Mouse (Mus musculus) hindbrain, embryonic 15.5 days (tissue): ENCODE measurements around the gene Gale. TPM values are rescaled to one million over a fixed set of nuclear protein-coding genes. Genes with fewer than 3 reads are reported as not detected.

Experiments
- ATAC-seq: fragments of 200-750 bp; cut with Nextera tagmentation; 2 replicates; pipeline ENCODE4 v1.8.0; 2017; ENCODE audit warnings: low read depth, moderate number of reproducible peaks, moderate TSS enrichment; ENCODE audit not compliant: low FRiP score
- H3K27ac ChIP-seq: fragments of 300-500 bp; sonication (generic); replicated peaks from 2 replicates; pipeline ENCODE4 v1.5.1; 2015; ENCODE audit warnings: mild to moderate bottlenecking, inconsistent platforms
- H3K27me3 ChIP-seq: fragments of 300-500 bp; sonication (generic); 2 replicates; pipeline ENCODE4 v1.6.1; 2015; ENCODE audit warnings: control low read depth, inconsistent platforms
- H3K36me3 ChIP-seq: fragments of 300-500 bp; sonication (generic); 2 replicates; pipeline ENCODE4 v1.6.1; 2015; ENCODE audit warnings: control low read depth, inconsistent platforms
- H3K4me1 ChIP-seq: fragments of 300-500 bp; sonication (generic); replicated peaks from 2 replicates; pipeline ENCODE4 v1.6.1; 2015; ENCODE audit warnings: control low read depth, inconsistent platforms
- H3K4me2 ChIP-seq: fragments of 300-500 bp; sonication (generic); 2 replicates; pipeline ENCODE4 v1.6.1; 2015; ENCODE audit warnings: moderate library complexity, mild to moderate bottlenecking, inconsistent platforms
- H3K4me3 ChIP-seq: fragments of 300-500 bp; sonication (generic); 2 replicates; pipeline ENCODE4 v1.5.1; 2015; ENCODE audit warnings: mild to moderate bottlenecking, inconsistent platforms
- H3K9ac ChIP-seq: fragments of 300-500 bp; sonication (generic); 2 replicates; pipeline ENCODE4 v1.6.1; 2015; ENCODE audit warnings: inconsistent platforms
- H3K9me3 ChIP-seq: fragments of 300-500 bp; sonication (generic); 2 replicates; pipeline ENCODE4 v1.6.1; 2016; ENCODE audit warnings: control low read depth, inconsistent platforms
- WGBS: fragments of 180-500 bp; shearing (Covaris S2); methylation state at CpG from one replicate; pipeline ENCODE4 v1.1.7; 2015; 5-methylcytosine and 5-hydroxymethylcytosine counted together
- polyA plus RNA-seq: library from polyadenylated mRNA; unstranded; fragments of >200 nt; fragmentation: Nextera tagmentation; extraction: Ambion mirVana; gene quantifications from 2 replicates; pipeline ENCODE4 v1.2.1, GENCODE M21; 2015

Gene Gale
- polyA plus RNA-seq, 1 experiment from 2014 or later = 48.1 TPM

DNA sequence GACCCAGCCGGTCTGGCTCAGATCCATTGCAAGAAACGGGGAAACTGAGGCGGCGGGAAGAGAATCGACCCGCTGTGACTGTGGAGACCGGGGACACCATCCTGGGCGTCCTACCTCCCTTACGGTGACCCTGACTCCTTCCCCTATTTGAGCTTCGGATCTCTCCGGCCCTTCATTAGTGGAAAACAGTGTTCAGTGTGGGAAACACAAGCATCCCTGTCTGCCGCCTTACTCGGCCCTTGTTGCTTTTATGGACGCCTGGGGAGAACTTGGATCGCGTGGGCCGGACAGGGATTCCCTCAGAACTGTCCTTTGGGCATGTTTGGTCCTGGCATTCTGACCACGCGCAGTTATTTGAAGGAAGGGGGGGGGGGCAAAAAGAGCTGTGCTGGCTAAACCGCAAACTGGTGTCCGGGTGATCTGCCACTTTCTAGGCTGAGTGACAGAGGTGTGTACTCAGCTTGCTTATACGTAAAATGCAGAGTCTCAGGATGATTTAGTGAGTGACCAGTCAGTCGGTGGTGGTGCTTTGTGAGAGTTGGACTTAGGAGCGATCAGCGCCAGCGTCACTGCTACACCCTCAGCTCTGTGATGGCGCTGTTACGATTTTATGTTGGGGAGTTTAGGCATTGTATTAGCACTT is 16.7 kb upstream of the Gale start:
- Histone ChIP-seq H3K27me3 (no peaks in the 10 kb centered on the region), H3K4me1 (peaks cover 24% of the 10 kb centered on the region), H3K36me3 (peaks cover 10% of the 10 kb centered on the region), H3K4me2 (peak overlapping the region; percentile 84), H3K4me3 (peak overlapping the region; percentile 88), H3K9ac (peak overlapping the region; percentile 87), H3K27ac (peak overlapping the region; percentile 81), H3K9me3 (no peaks in the 10 kb centered on the region)
- no peak for ATAC-seq
- under 1% methylated on average over 28 of the region's 28 CpGs for WGBS

DNA sequence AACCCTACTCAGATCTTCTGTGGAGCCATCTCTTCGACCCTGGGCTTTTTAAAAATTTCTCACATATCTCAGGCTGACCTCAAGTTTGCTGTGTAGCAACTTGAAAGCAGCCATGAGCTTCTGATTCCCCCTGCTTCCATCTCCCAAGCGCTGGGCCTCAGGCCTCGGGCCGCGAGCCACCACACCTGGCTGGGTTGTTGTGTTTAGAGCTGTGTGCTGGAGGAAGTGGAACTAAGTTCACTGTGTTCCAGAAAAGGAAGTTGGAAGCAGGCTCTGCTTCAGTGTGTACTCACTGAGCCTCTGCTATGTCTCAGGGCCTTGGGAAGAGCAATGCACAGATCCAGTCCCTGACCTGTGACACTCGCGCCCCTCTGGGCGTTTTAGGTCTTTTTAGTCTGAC is 15.4 kb upstream of the Gale start:
- 95% methylated on average over 8 of the region's 8 CpGs for WGBS
- no peak overlapping the region for H3K9ac ChIP-seq

DNA sequence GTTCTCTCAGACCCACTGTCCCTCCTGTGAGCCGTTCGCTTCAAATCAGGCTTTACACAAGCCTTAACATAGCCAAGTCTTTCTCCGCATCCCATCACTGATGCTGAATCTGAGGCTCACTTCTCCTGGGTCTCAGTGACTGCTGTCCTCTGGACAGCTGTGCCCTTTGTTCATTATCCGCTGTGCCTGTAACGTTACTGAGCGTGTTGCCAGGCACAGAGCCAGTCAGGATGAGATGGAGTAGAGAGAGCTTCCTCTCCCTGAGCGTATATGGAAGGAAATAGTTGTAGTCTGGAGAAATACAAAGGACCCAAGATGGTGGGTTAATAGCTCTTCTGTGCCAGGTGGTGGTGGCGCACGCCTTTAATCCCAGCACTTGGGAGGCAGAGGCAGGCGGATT is 14.1 kb upstream of the Gale start:
- no peak for ATAC-seq
- H3K4me1 ChIP-seq = peaks cover 24% of the 10 kb centered on the region
- no peak overlapping the region for H3K9ac ChIP-seq
- WGBS = 84% methylated on average over 10 of the region's 10 CpGs
- peaks cover 16% of the 10 kb centered on the region for H3K36me3 ChIP-seq
- H3K4me3 ChIP-seq = no peak overlapping the region
- H3K27ac ChIP-seq = no peak overlapping the region
- no peak overlapping the region for H3K4me2 ChIP-seq
- H3K9me3 ChIP-seq = no peaks in the 10 kb centered on the region
- no peaks in the 10 kb centered on the region for H3K27me3 ChIP-seq

More for the DNA sequence above, 15.4 kb upstream of the Gale start:
- Histone ChIP-seq H3K27me3 (no peaks in the 10 kb centered on the region), H3K27ac (no peak overlapping the region), H3K4me1 (peaks cover 24% of the 10 kb centered on the region), H3K4me2 (0 out of 2 replicates have a peak overlapping the region, but pooled peaks have one; percentile 84), H3K36me3 (peaks cover 16% of the 10 kb centered on the region), H3K9me3 (no peaks in the 10 kb centered on the region), H3K4me3 (no peak overlapping the region)
- ATAC-seq = no peak

DNA sequence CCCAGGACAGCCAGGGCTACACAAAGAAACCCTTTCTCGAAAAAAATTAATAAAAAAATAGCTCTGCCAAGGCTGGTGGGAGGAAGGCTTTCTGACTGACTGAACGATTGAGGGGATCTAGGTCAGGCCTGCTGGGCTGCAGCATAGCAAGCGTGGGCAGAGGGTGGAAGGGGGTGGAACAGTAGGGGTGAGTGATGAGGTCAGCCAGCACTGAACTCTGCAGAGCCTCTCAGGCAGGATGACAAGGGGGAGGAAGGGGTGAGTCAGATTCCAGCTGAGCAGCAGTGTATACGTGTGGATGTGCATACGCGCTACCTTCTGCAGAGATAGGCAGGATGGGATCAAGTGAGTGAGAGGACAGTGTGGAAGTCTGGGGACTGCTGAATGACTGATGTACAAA is 13.6 kb upstream of the Gale start:
- WGBS = 58% methylated on average over 6 of the region's 6 CpGs
- H3K4me1 ChIP-seq = peaks cover 24% of the 10 kb centered on the region
- no peak overlapping the region for H3K27ac ChIP-seq
- H3K27me3 ChIP-seq = no peaks in the 10 kb centered on the region
- peaks cover 18% of the 10 kb centered on the region for H3K36me3 ChIP-seq
- no peaks in the 10 kb centered on the region for H3K9me3 ChIP-seq
- no peak for ATAC-seq
- H3K4me3 ChIP-seq = no peak overlapping the region
- no peak overlapping the region for H3K9ac ChIP-seq
- no peak overlapping the region for H3K4me2 ChIP-seq

DNA sequence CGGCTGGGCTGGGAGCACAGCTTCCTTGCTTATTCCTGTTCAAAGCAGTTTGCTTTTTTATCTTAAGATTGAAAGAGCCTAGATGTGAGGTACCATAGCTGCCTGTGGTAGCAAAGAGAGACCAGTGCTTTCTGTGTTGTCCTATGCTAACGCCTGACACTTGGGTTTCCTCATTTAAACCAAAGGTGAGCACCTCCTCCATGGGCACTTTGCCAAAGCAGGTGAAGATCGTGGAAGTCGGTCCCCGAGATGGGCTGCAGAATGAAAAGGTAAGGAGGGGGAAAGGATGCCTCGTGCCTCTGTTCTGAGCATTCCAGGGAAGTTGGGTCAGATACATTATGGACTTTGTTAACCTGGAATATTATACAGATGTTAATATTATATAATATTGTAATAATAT is 13.2 kb upstream of the Gale start:
- Histone ChIP-seq H3K27ac (no peak overlapping the region), H3K9me3 (no peaks in the 10 kb centered on the region), H3K36me3 (peaks cover 21% of the 10 kb centered on the region), H3K4me1 (peaks cover 24% of the 10 kb centered on the region), H3K9ac (no peak overlapping the region), H3K4me3 (no peak overlapping the region), H3K4me2 (no peak overlapping the region), H3K27me3 (no peaks in the 10 kb centered on the region)
- ATAC-seq = no peak
- WGBS = 91% methylated on average over 6 of the region's 6 CpGs

DNA sequence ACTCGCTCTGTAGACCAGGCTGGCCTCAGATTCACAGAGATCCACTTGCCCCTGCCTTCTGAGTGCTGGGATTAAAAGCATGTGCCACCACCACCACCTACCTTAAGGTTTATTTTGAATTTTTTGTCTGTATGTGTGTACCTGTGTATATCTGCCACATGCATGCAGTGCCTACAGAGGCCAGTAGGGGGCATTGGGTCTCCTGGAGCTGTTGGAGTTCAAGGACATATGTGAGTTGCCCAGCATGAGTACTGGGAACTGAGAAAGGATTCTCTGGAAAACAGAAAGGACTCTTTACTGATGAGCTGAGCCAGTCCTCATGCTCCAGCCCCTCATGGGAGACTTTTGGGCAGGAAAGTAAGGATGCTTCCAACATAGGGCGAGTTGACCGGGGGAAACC is 12.0 kb upstream of the Gale start:
- H3K9me3 ChIP-seq = no peaks in the 10 kb centered on the region
- no peak for ATAC-seq
- no peak overlapping the region for H3K4me2 ChIP-seq
- no peaks in the 10 kb centered on the region for H3K27me3 ChIP-seq
- WGBS = 91% methylated on average over 3 of the region's 3 CpGs
- H3K4me1 ChIP-seq = peaks cover 20% of the 10 kb centered on the region
- H3K36me3 ChIP-seq = peaks cover 27% of the 10 kb centered on the region
- no peak overlapping the region for H3K4me3 ChIP-seq
- no peak overlapping the region for H3K9ac ChIP-seq
- no peak overlapping the region for H3K27ac ChIP-seq

DNA sequence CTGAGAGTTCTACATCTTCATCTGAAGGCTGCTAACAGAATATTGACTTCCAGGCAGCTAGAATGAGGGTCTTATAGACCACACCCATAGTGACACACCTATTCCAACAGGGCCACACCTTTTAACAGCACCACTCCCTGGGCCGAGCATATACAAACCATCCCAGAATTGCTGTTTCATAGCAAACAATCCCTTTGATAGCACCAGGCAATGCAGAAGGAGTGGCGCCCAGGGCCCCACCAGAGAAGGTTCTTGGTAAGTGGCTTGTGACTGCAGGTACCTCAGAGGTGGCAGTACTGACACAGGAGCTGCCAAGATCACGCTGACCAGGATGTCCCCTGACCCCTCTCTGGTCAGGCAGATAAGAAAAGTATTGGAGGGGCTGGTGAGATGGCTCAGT is 10.3 kb upstream of the Gale start:
- Histone ChIP-seq H3K27ac (no peak overlapping the region), H3K4me3 (no peak overlapping the region), H3K4me2 (no peak overlapping the region), H3K36me3 (peaks cover 31% of the 10 kb centered on the region), H3K9me3 (no peaks in the 10 kb centered on the region), H3K9ac (no peak overlapping the region), H3K27me3 (no peaks in the 10 kb centered on the region), H3K4me1 (peaks cover 6% of the 10 kb centered on the region)
- ATAC-seq = no peak
- 95% methylated on average over 3 of the region's 3 CpGs for WGBS

DNA sequence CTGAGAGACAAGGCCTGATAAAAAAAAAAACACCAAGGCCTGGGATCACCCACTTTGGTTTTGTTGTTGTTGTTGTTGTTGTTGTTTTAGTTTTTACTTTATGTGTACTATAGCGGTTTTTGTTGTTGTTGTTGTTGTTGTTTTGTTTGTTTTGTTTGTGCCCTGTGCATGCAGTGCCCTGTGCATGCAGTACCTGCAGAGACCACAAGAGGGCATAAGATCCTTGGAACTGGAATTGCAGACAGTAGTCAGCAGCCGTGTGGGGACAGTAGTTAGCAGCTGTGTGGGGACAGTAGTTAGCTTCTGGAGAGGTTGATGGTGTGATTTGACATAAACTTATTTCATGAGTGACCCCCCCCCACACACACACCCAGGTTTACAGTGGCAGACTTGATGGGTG is 9.3 kb upstream of the Gale start:
- no peak overlapping the region for H3K4me2 ChIP-seq
- no peak for ATAC-seq
- H3K4me1 ChIP-seq = no peaks in the 10 kb centered on the region; the same call in 1 of the 2 replicates
- H3K36me3 ChIP-seq = peaks cover 37% of the 10 kb centered on the region
- no peak overlapping the region for H3K27ac ChIP-seq
- no peak overlapping the region for H3K4me3 ChIP-seq
- no peaks in the 10 kb centered on the region for H3K9me3 ChIP-seq
- WGBS = 13% methylated on average over 2 of the region's 2 CpGs
- no peak overlapping the region for H3K9ac ChIP-seq
- H3K27me3 ChIP-seq = no peaks in the 10 kb centered on the region

DNA sequence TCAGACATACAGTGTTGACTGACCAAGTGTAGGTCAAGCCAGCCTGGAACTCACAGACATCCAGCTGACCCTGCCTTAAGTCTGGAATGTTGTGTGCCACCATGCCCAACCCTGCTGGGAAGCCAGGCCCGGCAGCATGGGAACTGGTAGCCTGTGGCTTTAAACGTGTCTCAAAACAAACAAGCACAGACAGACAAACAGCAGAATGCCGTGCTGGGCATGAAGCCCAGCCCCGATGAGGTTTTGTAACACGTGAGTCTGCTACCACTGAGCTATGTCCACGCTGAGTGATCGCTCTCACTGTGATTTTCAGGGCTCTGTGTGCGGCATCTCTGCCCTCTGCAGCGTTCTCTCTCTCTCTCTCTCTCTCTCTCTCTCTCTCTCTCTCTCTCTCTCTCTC is 7.6 kb upstream of the Gale start:
- Histone ChIP-seq H3K36me3 (peaks cover 49% of the 10 kb centered on the region), H3K9me3 (no peaks in the 10 kb centered on the region), H3K4me3 (no peak overlapping the region), H3K4me2 (no peak overlapping the region), H3K4me1 (no peaks in the 10 kb centered on the region), H3K27ac (no peak overlapping the region), H3K27me3 (no peaks in the 10 kb centered on the region), H3K9ac (no peak overlapping the region)
- 79% methylated on average over 7 of the region's 9 CpGs for WGBS
- no peak for ATAC-seq

DNA sequence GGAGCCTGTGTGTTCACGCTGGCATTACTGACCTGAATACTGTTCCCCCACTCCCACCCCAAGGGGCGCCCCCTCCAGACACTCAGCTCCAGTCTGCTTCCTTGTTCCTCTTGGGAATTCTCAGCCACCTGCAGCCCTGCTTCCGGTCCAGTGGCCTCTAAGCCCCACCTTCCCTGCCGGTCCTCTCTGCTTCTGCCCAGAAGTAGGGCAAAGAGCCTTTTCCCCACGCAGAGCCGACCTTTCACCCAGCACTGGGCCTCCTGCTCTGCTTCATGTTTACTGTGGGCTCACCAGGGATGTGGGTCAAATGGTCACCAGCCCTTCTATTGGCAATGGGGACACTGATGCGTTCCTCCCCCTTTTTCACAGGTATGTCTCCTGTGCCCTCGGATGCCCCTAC is 5.2 kb upstream of the Gale start:
- Histone ChIP-seq H3K27ac (no peak overlapping the region), H3K36me3 (peaks cover 44% of the 10 kb centered on the region), H3K27me3 (no peaks in the 10 kb centered on the region), H3K4me1 (peaks cover 7% of the 10 kb centered on the region), H3K4me2 (no peak overlapping the region), H3K4me3 (no peak overlapping the region), H3K9me3 (no peaks in the 10 kb centered on the region), H3K9ac (no peak overlapping the region)
- WGBS = 68% methylated on average over 8 of the region's 8 CpGs
- ATAC-seq = no peak

DNA sequence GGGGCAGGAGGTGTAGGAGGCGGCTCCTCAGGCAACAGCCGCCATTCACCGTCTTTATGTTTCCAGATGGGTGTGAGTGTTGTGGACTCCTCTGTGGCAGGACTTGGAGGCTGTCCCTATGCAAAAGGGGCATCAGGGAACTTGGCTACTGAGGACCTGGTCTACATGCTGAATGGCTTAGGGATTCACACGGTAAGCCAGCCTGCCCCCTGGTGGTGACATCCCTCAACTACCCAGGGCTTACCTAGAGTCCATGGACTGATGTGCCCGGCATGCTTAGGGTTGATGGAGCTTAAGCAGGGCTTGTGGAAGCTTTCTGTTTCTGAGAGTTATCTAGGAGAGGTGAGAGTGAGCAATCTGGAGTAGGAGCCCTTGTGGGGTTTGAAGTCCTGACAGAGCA is 2.8 kb upstream of the Gale start:
- Histone ChIP-seq H3K36me3 (peaks cover 36% of the 10 kb centered on the region), H3K9ac (no peak overlapping the region), H3K4me1 (peaks cover 21% of the 10 kb centered on the region), H3K4me2 (no peak overlapping the region), H3K27ac (no peak overlapping the region), H3K4me3 (no peak overlapping the region), H3K27me3 (no peaks in the 10 kb centered on the region), H3K9me3 (no peaks in the 10 kb centered on the region)
- WGBS = 20% methylated on average over 5 of the region's 5 CpGs
- ATAC-seq = no peak

DNA sequence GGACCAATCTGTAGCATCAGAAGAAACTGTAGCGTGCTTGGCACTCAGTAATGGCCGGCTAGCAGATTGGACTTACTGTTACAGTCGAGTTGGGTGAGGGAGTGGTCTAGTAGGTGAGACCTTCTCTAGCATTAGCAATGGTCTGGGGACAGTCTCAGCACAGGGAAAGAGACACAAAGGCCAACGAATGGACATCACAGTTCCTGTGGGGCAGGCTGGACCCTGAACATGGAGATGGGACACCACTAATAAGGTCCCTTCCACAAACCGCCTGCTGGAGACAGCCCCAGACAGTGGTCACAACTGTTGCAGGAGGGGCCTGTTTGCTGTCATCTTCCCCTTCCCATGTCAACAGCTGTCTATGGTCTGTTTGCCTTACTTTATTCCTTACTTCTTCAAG is 1.8 kb upstream of the Gale start:
- Histone ChIP-seq H3K9me3 (no peaks in the 10 kb centered on the region), H3K9ac (no peak overlapping the region), H3K27ac (no peak overlapping the region), H3K4me3 (no peak overlapping the region), H3K4me2 (no peak overlapping the region), H3K36me3 (peaks cover 39% of the 10 kb centered on the region), H3K27me3 (no peaks in the 10 kb centered on the region), H3K4me1 (peaks cover 21% of the 10 kb centered on the region)
- WGBS = 91% methylated on average over 5 of the region's 5 CpGs
- ATAC-seq = no peak

DNA sequence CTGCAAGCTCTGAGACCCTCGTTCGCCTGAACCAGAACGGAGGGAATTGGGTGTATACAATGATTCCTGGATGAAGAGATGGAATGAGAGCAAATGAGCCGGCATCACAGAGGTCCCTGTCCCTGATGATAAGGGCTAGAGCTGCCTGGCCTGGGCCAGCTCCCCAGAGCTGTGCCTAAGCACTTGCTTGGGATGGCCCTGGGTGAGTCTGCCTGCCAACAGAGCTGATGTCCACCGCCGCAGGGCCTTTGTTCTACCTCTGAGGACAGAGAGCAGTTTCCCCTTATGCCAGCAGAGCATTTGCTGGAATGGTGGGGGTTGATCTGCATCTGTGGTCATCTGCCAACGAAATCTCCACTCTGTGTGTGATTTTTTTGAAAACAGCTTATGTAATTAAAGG is 1.3 kb upstream of the Gale start:
- Histone ChIP-seq H3K4me2 (peak overlapping the region; percentile 89; the same call in 1 of the 2 replicates), H3K36me3 (peaks cover 43% of the 10 kb centered on the region), H3K4me1 (peaks cover 21% of the 10 kb centered on the region), H3K9ac (no peak overlapping the region), H3K4me3 (no peak overlapping the region), H3K27me3 (no peaks in the 10 kb centered on the region), H3K27ac (no peak overlapping the region), H3K9me3 (no peaks in the 10 kb centered on the region)
- ATAC-seq = no peak
- WGBS = 89% methylated on average over 7 of the region's 7 CpGs
